Mouse (Mus musculus): ENCODE measurements around the gene Mnx1.

DNA sequence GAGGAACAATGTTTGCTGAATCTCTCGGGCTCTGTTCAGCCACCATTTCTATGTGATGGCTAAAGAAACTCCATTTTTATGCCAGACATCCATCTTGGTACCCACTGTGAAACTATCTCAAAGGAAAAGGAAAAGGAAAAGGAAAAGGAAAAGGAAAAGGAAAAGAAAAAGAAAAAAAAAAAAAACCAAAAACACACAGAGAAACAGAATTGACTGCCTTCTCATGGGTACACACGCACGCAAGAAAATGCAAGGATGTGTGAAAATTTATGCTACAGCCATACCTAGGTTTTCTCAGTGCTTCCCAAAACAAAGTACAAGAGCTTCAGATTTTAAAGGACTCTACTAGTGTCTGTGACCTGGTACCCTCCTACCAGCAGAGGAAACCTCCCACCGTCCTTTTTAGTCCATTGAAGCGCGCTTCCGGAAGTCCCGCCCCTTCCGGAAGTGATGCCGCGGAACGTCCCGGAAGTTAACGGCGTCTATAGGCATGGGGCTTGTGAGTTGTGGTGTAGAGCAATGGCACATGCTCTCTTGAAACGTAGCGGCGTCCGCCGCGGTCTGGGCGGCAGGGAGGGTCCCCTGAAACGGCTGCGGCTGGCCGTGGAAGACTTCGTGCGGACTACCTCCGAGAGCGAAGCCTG, 43.9 kb downstream of the Mnx1 start, which contains the start of gene Nom1:
- TF ChIP-seq CTCF (IDR thresholded peaks at IDR 0.05; ENCODE audit: control insufficient read depth, insufficient read depth, insufficient replicate concordance, low read depth, low read length) (no peak), POLR2A (IDR thresholded peaks at IDR 0.05; ENCODE audit: control insufficient read depth, low read depth, low read length) (peak; percentile 84)

Measured in testis, adult 2 months (tissue).